ENCODE assay signal across 8 mouse cellular contexts in the genomic region with DNA sequence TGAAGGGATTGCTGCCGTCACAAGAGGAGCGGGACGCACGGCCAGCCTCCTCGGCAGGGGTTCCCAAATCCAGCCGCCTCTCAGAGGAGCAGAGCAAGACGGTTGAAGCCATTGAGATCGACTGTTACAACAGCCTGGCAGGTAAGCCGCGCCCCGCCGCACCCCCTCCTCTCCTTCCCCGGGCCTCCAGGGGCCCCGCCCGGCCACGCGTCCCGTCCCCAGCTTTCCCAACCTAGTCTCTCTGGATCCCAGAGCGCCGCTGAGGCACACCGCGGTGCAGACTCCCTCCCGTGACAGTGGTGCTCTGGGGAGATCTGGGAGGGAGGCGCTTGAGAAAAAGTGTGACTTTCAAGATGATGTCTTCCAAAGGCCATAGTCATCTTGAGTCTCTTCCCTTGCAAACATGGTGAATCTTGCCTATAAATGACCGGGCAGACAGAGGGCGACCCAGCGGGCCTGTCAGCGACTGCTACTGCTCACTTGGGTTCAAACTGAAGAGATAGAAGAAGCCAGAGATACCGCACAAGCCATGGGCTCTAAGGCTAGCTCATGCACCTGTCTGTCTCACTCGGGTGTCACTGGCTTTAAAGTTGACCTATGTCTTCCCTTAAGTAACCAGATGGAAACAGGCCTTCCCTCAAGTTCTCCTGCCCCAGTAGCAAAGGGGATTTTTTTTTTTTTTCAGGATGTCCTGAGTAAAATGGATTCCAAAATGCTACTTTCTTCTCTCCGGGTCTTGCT. TPM values are rescaled to one million over a fixed set of nuclear protein-coding genes. Genes with fewer than 3 reads are reported as not detected.
DNase-seq lines count a peak whose midpoint lies in the region; ATAC-seq lines count a peak whose summit lies in the region.

No protein-coding gene starts in this region.

- peak; percentile 25; the same call in 1 of the 2 replicates for ATAC-seq in embryonic facial prominence, embryonic 15.5 days (ENCODE audit: insufficient number of reproducible peaks, low FRiP score, low TSS enrichment, low read depth)
- peak; percentile 39 for ATAC-seq in hindbrain, embryonic 15.5 days (ENCODE audit: low FRiP score, low read depth)
- no peak for ATAC-seq in liver, embryonic 16.5 days (ENCODE audit: low read depth)
- ATAC-seq in neural tube, embryonic 15.5 days (ENCODE audit: low FRiP score): peak; percentile 40

- peak overlapping the region; percentile 96 for H3K4me2 ChIP-seq in embryonic facial prominence, embryonic 15.5 days (replicated peaks)
- H3K4me2 ChIP-seq in hindbrain, embryonic 15.5 days: peak overlapping the region; percentile 90
- H3K4me2 ChIP-seq in liver, embryonic 16.5 days (ENCODE audit: low read depth, low read length): peak overlapping the region; percentile 65
- H3K4me2 ChIP-seq in neural tube, embryonic 15.5 days: peak overlapping the region; percentile 86

- H3K4me1 ChIP-seq in embryonic facial prominence, embryonic 15.5 days: peaks cover 16% of the 10 kb centered on the region
- peaks cover 29% of the 10 kb centered on the region for H3K4me1 ChIP-seq in hindbrain, embryonic 15.5 days (replicated peaks)
- no peaks in the 10 kb centered on the region; the same call in 1 of the 2 replicates for H3K4me1 ChIP-seq in liver, embryonic 16.5 days (ENCODE audit: control insufficient read depth, low read depth, low read length)
- H3K4me1 ChIP-seq in neural tube, embryonic 15.5 days: peaks cover 30% of the 10 kb centered on the region

- H3K9ac ChIP-seq in embryonic facial prominence, embryonic 15.5 days: peak overlapping the region; percentile 3; the same call in 1 of the 2 replicates
- peak overlapping the region; percentile 92 for H3K9ac ChIP-seq in hindbrain, embryonic 15.5 days
- H3K9ac ChIP-seq in liver, embryonic 16.5 days (ENCODE audit: low read depth, low read length): no peak overlapping the region
- H3K9ac ChIP-seq in neural tube, embryonic 15.5 days (replicated peaks): peak overlapping the region; percentile 82

- WGBS in embryonic facial prominence, embryonic 15.5 days: 2% methylated on average over 31 of the region's 31 CpGs
- WGBS in hindbrain, embryonic 15.5 days: 1% methylated on average over 30 of the region's 31 CpGs
- 6% methylated on average over 28 of the region's 31 CpGs for WGBS in liver, embryonic 16.5 days (ENCODE audit: insufficient replicate concordance)
- WGBS in neural tube, embryonic 15.5 days: 2% methylated on average over 31 of the region's 31 CpGs

- peak overlapping the region; percentile 57 for H3K4me3 ChIP-seq in embryonic facial prominence, embryonic 15.5 days (replicated peaks)
- peak overlapping the region; percentile 89 for H3K4me3 ChIP-seq in hindbrain, embryonic 15.5 days
- peak overlapping the region; percentile 51 for H3K4me3 ChIP-seq in liver, embryonic 16.5 days (ENCODE audit: low read depth, low read length)
- peak overlapping the region; percentile 65 for H3K4me3 ChIP-seq in neural tube, embryonic 15.5 days (replicated peaks)

- DNase-seq in heart, adult 9 months (ENCODE audit: low spot score in 2 of 2): peak; percentile 1
- no peak for DNase-seq in heart, postnatal 4 days
- peak; percentile 82 for DNase-seq in R1 (ENCODE audit: low read depth, low spot score)
- no peak for DNase-seq in gastrocnemius, adult 18-20 months (ENCODE audit: low spot score)

- peaks cover 57% of the 10 kb centered on the region for H3K27me3 ChIP-seq in embryonic facial prominence, embryonic 15.5 days
- H3K27me3 ChIP-seq in hindbrain, embryonic 15.5 days: peaks cover 4% of the 10 kb centered on the region; the same call in 1 of the 2 replicates
- peaks cover 37% of the 10 kb centered on the region for H3K27me3 ChIP-seq in liver, embryonic 16.5 days (ENCODE audit: control insufficient read depth, insufficient read depth, low read depth, low read length)
- H3K27me3 ChIP-seq in neural tube, embryonic 15.5 days (replicated peaks): 0 out of 2 replicates have a peak, but pooled peaks cover 8% of the 10 kb centered on the region

- H3K36me3 ChIP-seq in embryonic facial prominence, embryonic 15.5 days: no peaks in the 10 kb centered on the region
- H3K36me3 ChIP-seq in hindbrain, embryonic 15.5 days: no peaks in the 10 kb centered on the region
- no peaks in the 10 kb centered on the region for H3K36me3 ChIP-seq in liver, embryonic 16.5 days (ENCODE audit: control insufficient read depth, insufficient read depth)
- H3K36me3 ChIP-seq in neural tube, embryonic 15.5 days: no peaks in the 10 kb centered on the region

- H3K27ac ChIP-seq in embryonic facial prominence, embryonic 15.5 days (replicated peaks): no peak overlapping the region
- peak overlapping the region; percentile 97 for H3K27ac ChIP-seq in hindbrain, embryonic 15.5 days (replicated peaks)
- H3K27ac ChIP-seq in liver, embryonic 16.5 days (ENCODE audit: low read length): no peak overlapping the region
- peak overlapping the region; percentile 94 for H3K27ac ChIP-seq in neural tube, embryonic 15.5 days (replicated peaks)

- H3K9me3 ChIP-seq in embryonic facial prominence, embryonic 15.5 days (replicated peaks): no peaks in the 10 kb centered on the region
- no peaks in the 10 kb centered on the region for H3K9me3 ChIP-seq in hindbrain, embryonic 15.5 days
- no peaks in the 10 kb centered on the region for H3K9me3 ChIP-seq in liver, embryonic 16.5 days (replicated peaks; ENCODE audit: control insufficient read depth, low read length)
- H3K9me3 ChIP-seq in neural tube, embryonic 15.5 days (replicated peaks): no peaks in the 10 kb centered on the region

RNA-seq across cellular contexts. Expression of a gene that starts 0.8 kb away (rescaled TPM):
- 1 to 10 TPM; 9.1 to 9.8 TPM for total RNA-seq in heart, postnatal 4 days (2021)
- 6.5 and 6.8 TPM in 2 replicates for polyA plus RNA-seq in embryonic facial prominence, embryonic 15.5 days (2015; fragmentation: Nextera tagmentation; extraction: Ambion mirVana)
- polyA plus RNA-seq in hindbrain, embryonic 15.5 days (2015; fragmentation: Nextera tagmentation; extraction: Ambion mirVana): 18.4 and 20.6 TPM in 2 replicates
- 0.18 and 0.44 TPM in 2 replicates for polyA plus RNA-seq in liver, embryonic 16.5 days (2015; fragmentation: Nextera tagmentation; extraction: Ambion mirVana)
- polyA plus RNA-seq in neural tube, embryonic 15.5 days (2015; fragmentation: Nextera tagmentation; extraction: Ambion mirVana): 17.0 and 20.9 TPM in 2 replicates
- total RNA-seq in gastrocnemius, adult 18-20 months (2021): 1 to 10 TPM; 6.0 to 8.9 TPM

RNA-seq across cellular contexts. Expression of a gene that starts 37.0 kb away (rescaled TPM):
- total RNA-seq in heart, postnatal 4 days (2021): 10 to 100 TPM; 24.4 to 26.7 TPM
- polyA plus RNA-seq in embryonic facial prominence, embryonic 15.5 days (2015; fragmentation: Nextera tagmentation; extraction: Ambion mirVana): 52.9 and 59.8 TPM in 2 replicates
- polyA plus RNA-seq in hindbrain, embryonic 15.5 days (2015; fragmentation: Nextera tagmentation; extraction: Ambion mirVana): 39.4 and 42.4 TPM in 2 replicates
- 29.8 and 34.2 TPM in 2 replicates for polyA plus RNA-seq in liver, embryonic 16.5 days (2015; fragmentation: Nextera tagmentation; extraction: Ambion mirVana)
- 37.6 and 43.5 TPM in 2 replicates for polyA plus RNA-seq in neural tube, embryonic 15.5 days (2015; fragmentation: Nextera tagmentation; extraction: Ambion mirVana)
- 10 to 100 TPM; 11.7 to 11.9 TPM for total RNA-seq in gastrocnemius, adult 18-20 months (2021)

Comparison
In these comparisons a context has a peak if more than half of its experiments do, and no peak if none do; other contexts are left out.
1. DNase-seq: peak in heart, adult 9 months (2 of 2) and R1 (single experiment); none in heart, postnatal 4 days (single experiment) and gastrocnemius, adult 18-20 months (single experiment).
2. H3K27ac ChIP-seq: peak in hindbrain, embryonic 15.5 days (single experiment) and neural tube, embryonic 15.5 days (single experiment); none in embryonic facial prominence, embryonic 15.5 days (single experiment) and liver, embryonic 16.5 days (single experiment).
3. Peak in every context shown above with its lines, with median percentiles within 50 percentile points of each other: H3K4me2 ChIP-seq and H3K4me3 ChIP-seq.